Mouse (Mus musculus) myocyte (in vitro differentiated cells): ENCODE results near the gene Slc34a3.

Source experiments
- CEBPB ChIP-seq: IDR thresholded peaks from 2 replicates; pipeline ENCODE4 v1.6.1; 2011; ENCODE audit warnings: mild to moderate bottlenecking, moderate library complexity; ENCODE audit not compliant: poor library complexity, insufficient read depth, severe bottlenecking
- MAX ChIP-seq: IDR thresholded peaks from one replicate; pipeline ENCODE4 v1.6.1; 2011; ENCODE audit warnings: low read depth, mild to moderate bottlenecking, control low read depth
- MYOD1 ChIP-seq, 3 experiments: IDR thresholded peaks; one replicate each; pipeline ENCODE4 v1.6.1; 2011; ENCODE audit warnings: control low read depth in 2 of 3, low read depth in 2 of 3, mild to moderate bottlenecking in 2 of 3, moderate library complexity in 1 of 3; ENCODE audit not compliant: insufficient read length in 2 of 3, control insufficient read depth in 1 of 3
- POLR2A ChIP-seq: IDR thresholded peaks from one replicate; pipeline ENCODE4 v1.6.1; 2011; ENCODE audit warnings: low read depth, mild to moderate bottlenecking, control low read depth, moderate library complexity; ENCODE audit not compliant: insufficient read length
- POLR2AphosphoS2 ChIP-seq: IDR thresholded peaks from one replicate; pipeline ENCODE4 v1.6.1; 2011; ENCODE audit warnings: low read depth, control low read depth; ENCODE audit not compliant: insufficient read length
- SRF ChIP-seq: IDR thresholded peaks from one replicate; pipeline ENCODE4 v1.6.1; 2011; ENCODE audit warnings: low read depth; ENCODE audit not compliant: control insufficient read depth, insufficient read length
- TCF12 ChIP-seq: IDR thresholded peaks from one replicate; pipeline ENCODE4 v1.6.1; 2011; ENCODE audit warnings: mild to moderate bottlenecking, control low read depth; ENCODE audit not compliant: poor library complexity, insufficient read depth, severe bottlenecking
- USF1 ChIP-seq: IDR thresholded peaks from one replicate; pipeline ENCODE4 v1.6.1; 2011; ENCODE audit warnings: low read depth, mild to moderate bottlenecking, control low read depth, moderate library complexity

DNA sequence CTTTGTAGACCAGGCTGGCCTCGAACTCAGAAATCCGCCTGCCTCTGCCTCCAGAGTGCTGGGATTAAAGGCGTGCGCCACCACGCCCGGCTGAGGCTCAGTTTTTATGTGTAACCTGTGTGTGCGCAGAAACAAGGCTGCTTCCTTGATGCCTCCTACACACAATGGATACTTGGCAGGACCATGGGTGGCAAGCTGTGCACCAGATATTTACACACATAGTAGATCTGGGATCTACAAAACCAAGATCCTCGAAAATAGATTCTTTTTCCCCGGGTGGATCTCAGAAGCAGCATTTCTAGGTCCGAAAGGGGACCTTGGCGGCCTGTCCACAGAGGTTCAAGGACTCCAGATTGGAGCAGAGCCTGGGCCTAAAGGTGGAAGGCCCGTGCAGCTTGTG, 27.7 kb upstream of the Slc34a3 start:
- TF ChIP-seq POLR2A (no peak), MYOD1 (IDR thresholded peaks at IDR 0.05; ENCODE audit: control insufficient read depth in 1 of 3, insufficient read length in 2 of 3, low read depth in 2 of 3) (no peak), SRF (no peak), TCF12 (no peak), CEBPB (no peak), USF1 (no peak), POLR2AphosphoS2 (no peak), MAX (no peak)
